Mouse (Mus musculus) gastrocnemius, postnatal 10 days (tissue): ENCODE measurements at regions not wholly inside any gene's neighbourhood (a gene's known extent, or its start where the extent isn't known, plus 50 kb on each side); places are given as distances from the start of the nearest gene placed in this dataset.
A peak's percentile ranks its signal among the peaks of the same experiment; 100 is the strongest.

Source experiments
- DNase-seq: peaks from one replicate; pipeline ENCODE4 v3.0.0; 2021; ENCODE audit warnings: mixed read lengths

DNA sequence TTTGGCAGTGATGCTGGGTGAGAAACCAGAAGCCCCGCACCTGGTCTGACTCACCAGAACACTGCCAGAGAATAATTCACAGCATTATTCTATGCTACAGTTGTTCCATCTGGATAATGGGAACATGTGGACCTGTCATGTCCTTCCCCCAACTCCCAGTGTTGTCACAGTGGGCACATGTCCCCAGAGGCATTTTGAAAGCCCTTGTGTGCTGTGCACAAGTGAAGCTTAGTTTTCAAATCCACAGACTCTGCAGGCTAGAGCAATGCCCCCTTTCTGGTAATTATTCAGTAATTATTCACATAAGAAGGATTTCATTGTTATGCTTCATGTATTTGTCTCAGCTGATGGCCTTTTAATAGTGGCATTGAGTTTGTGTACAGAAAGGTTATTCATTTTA, 146.7 kb downstream of the Slc4a3 start:
- DNase-seq: no peak

- DNase-seq: no peak
These were observed 147.3 kb downstream of the Slc4a3 start for GRCm38 (mm10) chr1:75693231-75693914.

DNA sequence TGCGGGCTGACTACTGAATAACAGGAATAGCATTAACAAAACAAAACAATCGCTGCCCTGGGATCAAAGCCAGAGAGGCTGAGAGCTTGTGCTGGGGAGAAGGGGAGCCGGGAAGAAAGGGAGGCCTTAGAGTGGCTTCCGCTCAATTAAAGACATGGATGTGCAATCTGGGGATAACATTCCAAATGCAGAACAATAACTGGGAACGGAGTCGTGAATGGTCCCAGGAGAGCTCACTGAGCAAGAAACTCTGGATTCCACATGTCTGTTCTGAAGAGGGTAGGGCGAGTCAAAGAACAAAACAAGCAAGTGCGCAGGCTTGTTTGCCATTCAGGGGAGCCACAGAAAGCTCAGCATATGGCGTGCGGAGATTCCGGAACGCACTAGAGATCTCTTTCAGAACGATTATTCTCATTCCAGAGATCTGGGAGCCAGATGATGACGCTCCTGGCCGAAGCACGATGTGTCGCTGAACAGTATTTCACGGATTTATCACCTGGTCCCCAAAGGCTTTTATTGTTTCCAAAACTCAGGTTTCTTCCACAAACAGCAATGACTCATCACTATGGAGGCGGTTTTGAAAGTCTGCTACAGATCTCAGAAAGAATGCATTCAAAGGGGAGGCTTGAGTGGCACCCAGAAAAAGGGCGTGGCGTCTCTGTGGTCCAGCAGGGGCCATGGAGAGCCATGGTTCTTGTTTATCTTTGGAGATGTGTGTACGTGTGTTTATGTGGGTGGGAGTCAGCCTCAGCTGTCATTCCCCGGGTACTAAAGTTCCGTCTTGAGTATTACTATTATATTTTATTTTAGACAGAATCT, 159.0 kb downstream of the Slc4a3 start:
- DNase-seq: peak; percentile 22

DNA sequence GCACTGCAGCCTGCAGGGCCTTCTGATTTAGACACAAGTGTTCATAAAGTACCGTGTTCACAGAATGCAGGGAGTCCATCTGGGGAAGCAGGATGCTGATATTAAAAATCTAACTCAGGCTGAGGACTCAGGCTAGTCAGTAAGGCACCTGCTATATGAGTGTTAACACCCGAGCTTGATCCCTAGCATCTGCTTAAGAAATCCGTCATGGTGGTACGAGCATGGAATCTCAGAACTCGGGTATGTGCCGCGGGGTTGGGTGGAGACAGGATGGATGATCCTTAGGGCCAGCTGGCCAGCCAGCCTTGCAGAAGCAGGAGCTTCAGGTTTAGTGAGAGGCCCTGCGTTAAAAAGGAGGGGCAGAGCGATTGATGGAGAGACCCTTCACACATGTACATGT, 160.1 kb downstream of the Slc4a3 start:
- no peak for DNase-seq

DNA sequence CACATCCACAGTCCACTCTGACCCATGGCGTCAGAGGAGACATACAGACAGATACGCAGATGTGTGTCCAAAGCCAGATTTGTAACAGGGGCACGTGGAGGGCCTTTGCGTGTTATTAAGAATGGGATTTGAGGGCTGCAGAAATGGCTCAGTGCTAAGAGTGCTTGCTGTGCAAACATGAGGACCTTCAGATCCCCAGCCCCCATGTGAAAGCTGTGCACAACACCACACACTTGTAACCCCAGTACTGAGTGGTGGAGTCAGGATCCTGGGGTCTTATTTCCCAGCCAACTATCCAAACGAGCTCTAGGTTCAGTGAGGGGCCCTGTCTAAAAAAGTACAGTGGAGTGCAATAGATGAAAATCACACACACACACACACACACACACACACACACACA, 177.4 kb downstream of the Slc4a3 start:
- no peak for DNase-seq

DNA sequence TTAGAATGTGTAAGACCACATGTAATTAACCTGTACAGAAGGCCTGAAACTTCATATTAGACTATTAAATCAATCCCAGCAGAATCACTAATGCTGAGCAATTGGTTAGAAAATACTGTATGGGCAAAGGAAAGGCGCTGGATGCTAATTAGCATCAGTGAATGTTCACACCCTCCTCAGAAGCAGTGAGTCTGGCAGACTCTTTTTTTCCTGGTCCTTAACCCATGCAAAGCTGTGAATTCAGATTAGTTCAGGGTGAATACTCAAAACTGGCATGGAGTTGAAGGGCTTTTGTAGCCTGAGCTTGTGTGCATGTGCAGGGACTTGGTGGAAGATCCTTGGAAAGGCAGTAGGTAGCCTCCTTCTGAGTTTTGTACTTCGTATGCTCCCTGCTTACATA, 179.3 kb downstream of the Slc4a3 start:
- no peak for DNase-seq

- no peak for DNase-seq
These were observed 182.8 kb downstream of the Slc4a3 start for GRCm38 (mm10) chr1:75728859-75729258.

GRCm38 (mm10) chr1:75733791-75734190, 187.7 kb downstream of the Slc4a3 start:
- DNase-seq: no peak

DNA sequence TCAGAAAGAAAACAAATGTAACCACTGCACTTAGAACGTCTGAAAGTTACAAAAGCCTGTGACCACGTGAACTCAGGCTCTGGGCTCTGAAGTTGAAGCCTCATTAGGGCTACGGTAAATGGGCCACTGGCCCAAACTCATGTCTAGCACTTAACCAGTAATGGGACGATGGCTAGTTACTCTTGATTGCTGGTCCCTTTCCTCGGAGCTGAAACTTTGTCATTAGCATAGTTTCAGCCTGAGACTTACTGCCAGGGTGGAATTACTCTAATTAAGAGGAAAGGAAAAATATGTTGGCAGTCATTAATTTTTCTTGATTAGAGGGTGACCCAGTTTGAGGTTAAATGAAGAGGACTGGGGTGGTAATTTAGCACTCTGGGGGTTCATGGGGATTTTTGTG, 192.6 kb downstream of the Slc4a3 start:
- DNase-seq: no peak

GRCm38 (mm10) chr1:75749665-75750221, 203.7 kb downstream of the Slc4a3 start:
- peak; percentile 6 for DNase-seq

DNA sequence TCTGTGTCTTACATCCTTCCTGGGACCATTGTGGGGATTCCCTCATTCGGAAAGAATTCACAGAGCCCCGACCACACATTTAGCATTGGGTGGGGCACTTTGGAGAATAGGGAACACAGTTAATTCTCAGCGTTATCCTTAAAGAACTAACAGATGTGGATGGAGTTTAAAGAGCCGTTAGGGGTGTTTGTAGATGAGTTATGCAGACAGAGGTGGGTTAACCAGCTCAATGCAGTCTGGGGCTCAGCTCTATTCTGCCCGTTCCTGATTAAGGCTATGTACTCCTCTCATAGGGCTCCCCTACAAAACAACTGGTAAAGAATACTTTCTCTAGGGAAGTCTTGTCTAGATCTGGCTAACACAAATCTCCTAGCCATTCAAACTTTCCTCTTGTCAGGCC, 226.1 kb downstream of the Slc4a3 start:
- no peak for DNase-seq

DNA sequence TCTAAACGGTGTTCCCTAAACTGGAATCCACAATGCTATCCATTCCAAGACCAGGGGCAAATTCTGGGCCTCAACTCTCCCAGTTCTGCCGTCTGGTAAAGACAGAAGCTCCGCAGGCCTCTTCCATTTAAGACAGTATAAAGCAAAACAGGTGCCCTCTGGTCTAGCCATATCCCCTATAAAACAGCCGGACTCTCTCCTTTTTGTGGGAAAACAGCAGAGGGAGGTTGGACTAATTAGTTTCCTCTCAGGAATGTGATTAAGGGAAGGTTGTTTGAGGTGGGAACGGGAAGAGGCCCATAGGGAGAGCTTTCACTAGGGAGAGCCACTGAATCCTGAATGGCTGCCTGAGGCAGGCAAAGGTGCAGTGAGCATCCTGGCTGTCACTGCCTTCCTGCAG, 226.9 kb downstream of the Slc4a3 start:
- no peak for DNase-seq

DNA sequence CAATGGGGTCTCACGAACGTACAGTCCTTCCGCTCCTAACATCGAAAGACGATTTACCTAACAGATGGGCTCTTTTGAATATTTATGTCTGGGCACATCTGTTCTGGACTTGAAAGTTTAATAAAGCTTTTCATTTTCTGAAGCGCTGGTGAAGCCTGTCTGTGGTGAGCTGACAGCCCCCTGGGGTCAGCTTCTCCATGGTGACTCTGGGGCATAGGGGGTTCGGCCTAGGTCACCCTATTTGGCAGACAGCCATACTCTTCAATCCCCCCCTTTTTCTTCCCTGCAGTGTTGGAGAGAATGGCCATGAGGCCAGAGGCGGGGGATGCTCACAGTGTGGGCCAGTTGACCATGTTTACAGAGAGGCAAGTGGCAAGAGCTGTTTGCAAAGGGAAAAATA, 232.8 kb downstream of the Slc4a3 start:
- no peak for DNase-seq

DNA sequence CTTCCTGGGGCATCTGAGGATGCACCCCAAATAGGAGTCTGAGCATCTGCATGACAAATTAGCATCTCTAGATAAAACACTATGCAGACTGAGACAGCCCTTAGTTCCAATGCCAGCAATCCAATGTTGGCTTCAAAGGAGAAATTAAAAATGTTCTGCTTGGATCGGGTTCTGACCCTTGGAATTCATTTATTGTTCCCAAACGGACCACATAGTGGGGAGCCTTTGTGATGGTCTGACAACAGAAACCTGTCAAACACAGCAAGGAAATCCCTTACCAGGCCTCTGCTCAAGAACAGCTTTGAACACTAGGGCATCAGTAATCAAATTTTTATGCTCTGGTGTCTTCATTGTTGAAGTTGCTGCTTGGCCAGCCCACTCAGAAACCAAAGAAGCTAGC, 237.1 kb downstream of the Slc4a3 start:
- DNase-seq: no peak

GRCm38 (mm10) chr1:75786173-75786820, 240.2 kb downstream of the Slc4a3 start:
- DNase-seq: no peak

DNA sequence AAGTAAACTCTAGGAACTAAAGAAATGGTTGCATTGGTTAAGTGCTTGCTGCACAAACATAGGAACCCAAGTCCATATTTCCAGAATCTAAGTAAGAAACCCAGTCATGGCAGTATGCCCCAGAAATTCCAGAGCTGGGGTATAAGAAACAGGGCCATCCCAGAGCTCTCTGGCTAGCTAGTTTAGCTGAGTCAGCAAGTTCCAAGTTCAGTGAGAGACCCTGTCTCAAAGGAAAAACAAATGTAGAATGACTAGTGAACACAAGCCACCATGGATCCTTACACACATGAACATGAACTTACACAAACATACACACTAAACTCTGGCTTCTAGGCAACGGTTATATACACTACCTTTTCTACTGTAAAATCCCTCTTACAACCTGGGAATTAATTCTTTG, 245.4 kb downstream of the Slc4a3 start:
- DNase-seq: no peak

DNA sequence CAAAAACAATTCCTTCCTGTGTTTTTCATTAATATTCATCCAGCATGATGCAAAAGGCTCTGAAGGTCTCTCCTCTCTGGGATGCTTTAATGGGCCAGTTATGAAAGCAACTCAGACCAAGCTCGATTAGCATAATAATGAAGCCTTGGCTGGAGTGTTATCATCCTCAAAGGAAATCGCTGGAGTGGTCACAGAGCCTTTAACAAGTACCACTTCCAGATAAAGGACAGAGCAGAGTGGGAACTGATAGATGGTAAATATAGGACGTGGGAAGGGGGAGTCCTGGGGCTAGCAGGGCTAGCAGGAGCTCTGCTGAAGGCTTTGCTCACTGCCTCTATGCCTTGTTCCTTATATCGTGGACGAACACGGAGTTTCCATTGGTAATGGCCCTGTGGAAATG, 251.7 kb downstream of the Slc4a3 start:
- no peak for DNase-seq

DNA sequence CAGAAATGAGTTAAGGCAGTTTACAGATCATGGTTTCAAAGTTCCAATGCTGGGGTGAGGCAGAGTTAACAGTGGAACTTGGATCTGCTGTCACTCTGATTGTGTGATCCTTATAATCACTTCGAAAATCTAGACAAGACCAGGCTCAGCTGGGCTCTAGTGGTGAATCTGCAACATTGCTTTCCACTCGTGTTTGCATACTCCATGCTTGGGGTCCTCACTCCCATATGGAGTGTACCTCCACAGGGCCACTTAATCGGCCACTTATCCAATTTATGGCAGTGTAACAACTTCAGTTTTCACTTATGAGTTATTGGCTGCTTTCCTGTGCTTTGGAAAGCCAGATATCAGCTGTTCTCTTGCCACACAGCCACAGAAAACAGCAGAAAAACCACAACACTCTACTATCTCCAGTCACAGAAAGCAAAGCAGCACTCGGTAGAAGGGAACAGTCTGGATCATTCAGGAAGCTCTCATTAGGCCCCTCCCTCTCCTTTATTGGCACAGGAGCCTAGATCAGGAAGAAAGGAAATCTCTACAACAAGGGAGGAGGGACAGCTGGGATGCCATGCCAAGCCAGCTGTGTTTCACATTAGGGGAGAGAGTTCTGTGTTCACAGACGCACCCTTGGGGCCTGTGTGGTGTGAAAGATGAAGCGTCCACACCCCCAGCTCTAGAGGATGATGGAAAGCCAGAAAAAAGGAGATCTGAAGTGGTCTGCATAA, 252.5 kb downstream of the Slc4a3 start:
- peak; percentile 50 for DNase-seq

DNA sequence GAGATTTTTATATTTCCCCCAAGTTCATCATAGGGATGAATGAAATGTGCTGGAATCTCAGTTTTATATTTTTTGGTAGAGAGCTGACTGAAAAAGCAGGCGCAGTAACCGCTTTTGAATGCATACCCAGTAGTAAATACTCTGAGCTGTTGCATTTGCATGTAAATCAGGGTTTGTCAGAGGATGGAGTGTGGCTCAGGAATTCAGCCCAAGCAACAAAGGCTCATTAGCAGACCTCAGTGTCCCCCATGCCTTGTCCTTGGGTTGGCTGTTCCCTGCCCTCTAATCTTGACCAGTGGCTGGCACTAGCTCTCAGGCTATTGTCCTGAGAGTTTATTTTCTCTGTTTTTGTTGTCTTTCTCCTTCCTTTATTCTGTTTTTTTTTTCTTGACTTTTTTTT, 258.4 kb downstream of the Slc4a3 start:
- no peak for DNase-seq

GRCm38 (mm10) chr1:75812471-75812870, 266.4 kb downstream of the Slc4a3 start:
- no peak for DNase-seq

DNA sequence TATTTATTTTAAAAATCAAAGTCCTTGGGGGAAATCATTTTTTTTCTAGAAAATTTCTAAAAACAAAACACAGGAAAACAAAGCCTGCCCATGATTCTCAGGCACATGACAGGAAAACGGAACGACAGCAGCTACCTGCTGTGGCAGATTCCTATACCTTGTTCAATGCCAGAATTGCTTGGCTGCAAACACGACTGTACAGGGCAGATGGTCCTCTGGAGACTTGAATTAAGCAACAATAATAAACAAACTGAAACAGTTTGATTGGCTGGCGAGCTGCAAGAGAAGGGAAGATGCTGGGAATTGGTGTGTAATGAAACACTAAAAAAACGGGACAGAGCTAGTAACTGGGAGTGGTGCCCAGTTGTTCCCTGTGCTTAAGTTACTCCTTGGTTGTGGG, 280.1 kb downstream of the Slc4a3 start:
- DNase-seq: no peak

DNA sequence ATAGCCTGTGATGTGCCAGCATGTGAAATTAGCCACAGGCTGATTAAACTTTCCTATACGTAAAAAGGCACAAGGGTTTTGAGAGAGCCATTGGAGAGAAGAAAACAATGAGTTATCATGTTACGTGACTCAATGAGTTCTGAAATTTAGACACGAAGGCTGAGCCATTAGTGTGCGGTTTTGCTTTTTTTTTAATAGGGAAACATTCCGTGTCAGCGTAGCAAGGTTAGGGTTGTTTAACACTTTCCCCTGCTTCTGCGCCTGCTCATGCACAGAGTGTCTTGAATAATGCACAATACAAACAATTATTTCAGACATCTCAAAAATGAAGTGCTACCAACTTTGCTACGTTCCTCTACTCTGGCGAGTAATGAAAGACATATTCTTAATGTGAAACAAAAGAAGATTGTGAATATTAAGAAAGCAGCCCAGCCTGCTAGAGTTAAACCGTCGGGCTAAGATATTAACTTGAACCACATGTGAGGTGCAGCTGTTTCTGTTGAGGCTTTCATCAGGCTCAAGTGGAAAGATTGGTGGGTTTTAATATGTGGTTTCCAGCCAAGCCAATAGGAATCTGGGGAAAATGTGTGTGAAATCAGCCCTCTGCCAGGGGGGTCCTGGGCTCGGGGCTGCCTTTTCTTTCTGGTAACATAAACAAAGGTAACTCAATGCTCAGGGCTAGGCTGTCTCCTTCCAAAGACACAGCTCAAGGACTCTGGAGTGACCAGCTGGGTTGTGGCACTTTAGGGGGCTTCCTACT, 287.2 kb downstream of the Slc4a3 start:
- no peak for DNase-seq
